Mouse (Mus musculus) lung, embryonic 15.5 days (tissue): ENCODE measurements around the gene Cdc34. TPM values are rescaled to one million over a fixed set of nuclear protein-coding genes. Genes with fewer than 3 reads are reported as not detected.

Experiments
- ATAC-seq: fragments of 200-750 bp; cut with Nextera tagmentation; 2 replicates; pipeline ENCODE4 v1.8.0; 2017; ENCODE audit warnings: moderate number of reproducible peaks, borderline replicate concordance; ENCODE audit not compliant: low FRiP score, low TSS enrichment; ENCODE audit errors: extremely low read depth
- H3K27ac ChIP-seq: fragments of 300-500 bp; sonication (generic); 2 replicates; pipeline ENCODE4 v1.5.1; 2015; ENCODE audit warnings: moderate library complexity, mild to moderate bottlenecking, inconsistent platforms
- H3K27me3 ChIP-seq: fragments of 300-500 bp; sonication (generic); 2 replicates; pipeline ENCODE4 v1.6.1; 2015; ENCODE audit warnings: inconsistent platforms
- H3K36me3 ChIP-seq: fragments of 300-500 bp; sonication (generic); 2 replicates; pipeline ENCODE4 v1.6.1; 2015; ENCODE audit warnings: inconsistent platforms
- H3K4me1 ChIP-seq: fragments of 300-500 bp; sonication (generic); 2 replicates; pipeline ENCODE4 v1.6.1; 2015; ENCODE audit warnings: inconsistent platforms
- H3K4me2 ChIP-seq: fragments of 300-500 bp; sonication (generic); 2 replicates; pipeline ENCODE4 v1.6.1; 2015; ENCODE audit warnings: inconsistent platforms, mild to moderate bottlenecking, moderate library complexity
- H3K4me3 ChIP-seq: fragments of 300-500 bp; sonication (generic); 2 replicates; pipeline ENCODE4 v1.5.1; 2015; ENCODE audit warnings: mild to moderate bottlenecking, inconsistent platforms
- H3K9ac ChIP-seq: fragments of 300-500 bp; sonication (generic); 2 replicates; pipeline ENCODE4 v1.6.1; 2015; ENCODE audit warnings: inconsistent platforms
- H3K9me3 ChIP-seq: fragments of 300-500 bp; sonication (generic); 2 replicates; pipeline ENCODE4 v1.6.1; 2016; ENCODE audit warnings: inconsistent platforms
- WGBS: fragments of 180-500 bp; shearing (Covaris S2); methylation state at CpG from one replicate; pipeline ENCODE4 v1.1.7; 2015; 5-methylcytosine and 5-hydroxymethylcytosine counted together
- polyA plus RNA-seq: library from polyadenylated mRNA; unstranded; fragments of >200 nt; fragmentation: Nextera tagmentation; extraction: Ambion mirVana; gene quantifications from 2 replicates; pipeline ENCODE4 v1.2.1, GENCODE M21; 2015

Cdc34 gene
- 79.5 and 82.0 TPM in 2 replicates for polyA plus RNA-seq

GRCm38 (mm10) chr10:79681591-79682245 lies at the start of gene Cdc34:
TSS of gene Cdc34 (plus strand) at chr10:79682195.
- H3K9ac ChIP-seq, result peak within 1 kb of the TSS; percentile 86
- peak; percentile 95 for ATAC-seq
- H3K4me2 ChIP-seq, result peak within 1 kb of the TSS; percentile 91
- no peaks in the 10 kb centered on the region for H3K9me3 ChIP-seq
- H3K27ac ChIP-seq, result peak within 1 kb of the TSS; percentile 79
- peak within 1 kb of the TSS; percentile 69 for H3K4me3 ChIP-seq
- WGBS, result under 1% methylated on average over 73 of the region's 84 CpGs
- peaks cover 27% of the 10 kb centered on the region for H3K36me3 ChIP-seq
- H3K27me3 ChIP-seq, result no peaks in the 10 kb centered on the region
- H3K4me1 ChIP-seq, result peaks cover 25% of the 10 kb centered on the region

- 72% methylated on average over 17 of the region's 17 CpGs for WGBS
- no peak overlapping the region for H3K4me3 ChIP-seq
- peaks cover 23% of the 10 kb centered on the region for H3K27me3 ChIP-seq
- no peak overlapping the region for H3K4me2 ChIP-seq
- H3K27ac ChIP-seq, result no peak overlapping the region
- H3K4me1 ChIP-seq, result peaks cover 16% of the 10 kb centered on the region
- H3K9ac ChIP-seq, result no peak overlapping the region
- H3K9me3 ChIP-seq, result no peaks in the 10 kb centered on the region
- H3K36me3 ChIP-seq, result no peaks in the 10 kb centered on the region
- ATAC-seq, result no peak
Measured at GRCm38 (mm10) chr10:79633006-79633777, 48.8 kb upstream of the Cdc34 start.

- H3K4me1 ChIP-seq, result peaks cover 27% of the 10 kb centered on the region
- WGBS, result 74% methylated on average over 8 of the region's 8 CpGs
Measured at GRCm38 (mm10) chr10:79636287-79636686, 45.7 kb upstream of the Cdc34 start.

GRCm38 (mm10) chr10:79637128-79638110 lies 44.6 kb upstream of the Cdc34 start, which contains the start of gene Shc2:
TSS of gene Shc2 (minus strand) at chr10:79637918.
- WGBS, result under 1% methylated on average over 109 of the region's 116 CpGs
- H3K27ac ChIP-seq, result peak within 1 kb of the TSS; percentile 19; the same call in 1 of the 2 replicates
- peak within 1 kb of the TSS; percentile 98 for H3K4me2 ChIP-seq
- peak; percentile 76; the same call in 1 of the 2 replicates for ATAC-seq
- H3K36me3 ChIP-seq, result no peaks in the 10 kb centered on the region
- peak within 1 kb of the TSS; percentile 58 for H3K9ac ChIP-seq
- H3K4me3 ChIP-seq, result peak within 1 kb of the TSS; percentile 66
- no peaks in the 10 kb centered on the region for H3K9me3 ChIP-seq
- H3K27me3 ChIP-seq, result peaks cover 46% of the 10 kb centered on the region
- H3K4me1 ChIP-seq, result peaks cover 27% of the 10 kb centered on the region

More at GRCm38 (mm10) chr10:79636287-79636686, 45.7 kb upstream of the Cdc34 start:
- no peak overlapping the region for H3K27ac ChIP-seq
- peak overlapping the region; percentile 98; the same call in 1 of the 2 replicates for H3K4me2 ChIP-seq
- H3K9ac ChIP-seq, result no peak overlapping the region
- no peaks in the 10 kb centered on the region for H3K36me3 ChIP-seq
- H3K4me3 ChIP-seq, result no peak overlapping the region
- no peaks in the 10 kb centered on the region for H3K9me3 ChIP-seq
- ATAC-seq, result no peak; the same call in 1 of the 2 replicates
- H3K27me3 ChIP-seq, result peaks cover 46% of the 10 kb centered on the region

- peak; percentile 46; the same call in 1 of the 2 replicates for ATAC-seq
- no peak overlapping the region for H3K27ac ChIP-seq
Measured at GRCm38 (mm10) chr10:79638486-79639204, 43.4 kb upstream of the Cdc34 start.

GRCm38 (mm10) chr10:79645711-79646110 lies 36.3 kb upstream of the Cdc34 start, which contains the start of gene Odf3l2:
TSS of gene Odf3l2 (minus strand) at chr10:79645738.
- WGBS, result 58% methylated on average over 8 of the region's 8 CpGs

More at GRCm38 (mm10) chr10:79638486-79639204, 43.4 kb upstream of the Cdc34 start:
- Histone ChIP-seq H3K4me2 (peak overlapping the region; percentile 98), H3K36me3 (no peaks in the 10 kb centered on the region), H3K9me3 (no peaks in the 10 kb centered on the region), H3K4me1 (peaks cover 27% of the 10 kb centered on the region), H3K9ac (no peak overlapping the region), H3K4me3 (peak overlapping the region; percentile 18; the same call in 1 of the 2 replicates), H3K27me3 (peaks cover 46% of the 10 kb centered on the region)
- WGBS, result 5% methylated on average over 23 of the region's 23 CpGs

GRCm38 (mm10) chr10:79649070-79649751 lies 32.8 kb upstream of the Cdc34 start:
- Histone ChIP-seq H3K4me3 (no peak overlapping the region), H3K9me3 (no peaks in the 10 kb centered on the region), H3K36me3 (no peaks in the 10 kb centered on the region), H3K27me3 (no peaks in the 10 kb centered on the region), H3K9ac (no peak overlapping the region), H3K27ac (no peak overlapping the region), H3K4me2 (no peak overlapping the region), H3K4me1 (no peaks in the 10 kb centered on the region)
- peak; percentile 20; the same call in 1 of the 2 replicates for ATAC-seq
- WGBS, result 29% methylated on average over 7 of the region's 7 CpGs

More at GRCm38 (mm10) chr10:79645711-79646110, 36.3 kb upstream of the Cdc34 start, which contains the start of gene Odf3l2:
- no peak for ATAC-seq
- Histone ChIP-seq H3K4me2 (no peak within 1 kb of the TSS), H3K4me1 (no peaks in the 10 kb centered on the region), H3K36me3 (no peaks in the 10 kb centered on the region), H3K9ac (no peak within 1 kb of the TSS), H3K9me3 (no peaks in the 10 kb centered on the region), H3K4me3 (no peak within 1 kb of the TSS), H3K27me3 (no peaks in the 10 kb centered on the region), H3K27ac (no peak within 1 kb of the TSS)

GRCm38 (mm10) chr10:79652789-79653188 lies 29.2 kb upstream of the Cdc34 start:
- no peak for ATAC-seq
- H3K4me3 ChIP-seq, result no peak overlapping the region
- WGBS, result 77% methylated on average over 7 of the region's 7 CpGs

GRCm38 (mm10) chr10:79654946-79655395 lies 27.0 kb upstream of the Cdc34 start:
- no peak overlapping the region for H3K9ac ChIP-seq
- H3K4me3 ChIP-seq, result no peak overlapping the region
- WGBS, result 38% methylated on average over 1 of the region's 1 CpGs
- H3K4me1 ChIP-seq, result no peaks in the 10 kb centered on the region
- H3K9me3 ChIP-seq, result no peaks in the 10 kb centered on the region
- H3K27ac ChIP-seq, result no peak overlapping the region
- H3K36me3 ChIP-seq, result no peaks in the 10 kb centered on the region
- no peak overlapping the region for H3K4me2 ChIP-seq
- no peak for ATAC-seq
- H3K27me3 ChIP-seq, result no peaks in the 10 kb centered on the region; the same call in 1 of the 2 replicates

More at GRCm38 (mm10) chr10:79652789-79653188, 29.2 kb upstream of the Cdc34 start:
- Histone ChIP-seq H3K27ac (no peak overlapping the region), H3K27me3 (no peaks in the 10 kb centered on the region; the same call in 1 of the 2 replicates), H3K4me2 (no peak overlapping the region), H3K4me1 (no peaks in the 10 kb centered on the region), H3K9me3 (no peaks in the 10 kb centered on the region), H3K36me3 (no peaks in the 10 kb centered on the region), H3K9ac (no peak overlapping the region)

- no peak for ATAC-seq
- H3K27ac ChIP-seq, result no peak overlapping the region
- H3K9ac ChIP-seq, result no peak overlapping the region
- no peak overlapping the region for H3K4me2 ChIP-seq
- no peaks in the 10 kb centered on the region for H3K4me1 ChIP-seq
- WGBS, result 22% methylated on average over 4 of the region's 4 CpGs
- H3K27me3 ChIP-seq, result no peaks in the 10 kb centered on the region; the same call in 1 of the 2 replicates
- H3K9me3 ChIP-seq, result no peaks in the 10 kb centered on the region
- no peaks in the 10 kb centered on the region for H3K36me3 ChIP-seq
- H3K4me3 ChIP-seq, result no peak overlapping the region
Measured at GRCm38 (mm10) chr10:79658829-79659228, 23.2 kb upstream of the Cdc34 start.
